In the genomic region with DNA sequence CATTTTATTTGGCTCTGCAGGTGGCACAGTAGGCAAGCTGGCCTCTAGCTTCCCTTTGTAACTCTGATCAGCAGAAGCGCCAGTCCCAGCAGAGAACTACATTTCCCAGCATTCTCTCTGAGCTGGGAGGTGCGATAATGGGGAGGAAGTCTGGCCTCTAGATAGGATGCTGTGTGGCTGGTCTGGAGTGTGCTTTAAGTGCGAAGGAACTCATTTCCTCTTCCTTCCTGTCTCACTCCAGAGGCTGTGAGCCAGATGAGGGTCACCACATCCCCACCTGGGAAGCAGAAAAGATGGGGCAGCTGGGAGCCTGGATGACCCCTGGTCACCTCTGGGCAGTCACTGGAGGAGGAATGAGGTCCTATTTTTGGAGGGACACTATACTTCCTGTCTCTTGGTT, we compare ENCODE assay signal across 11 mouse cellular contexts. TPM values are rescaled to one million over a fixed set of nuclear protein-coding genes. Genes with fewer than 3 reads are reported as not detected.
DNase-seq lines count a peak whose midpoint lies in the region; ATAC-seq lines count a peak whose summit lies in the region.
"Had no signal": no experiment of that assay in that cellular context is flagged by ENCODE, and none has a peak within 500 bp of the region (broad histone marks: within the 10 kb centered on the region; RNA-seq: fewer than 3 reads in every experiment).

No protein-coding gene starts in this region.

- peaks cover 3% of the 10 kb centered on the region; the same call in 1 of the 2 replicates for H3K27me3 ChIP-seq in forebrain, embryonic 13.5 days
- peaks cover 20% of the 10 kb centered on the region for H3K27me3 ChIP-seq in forebrain, embryonic 12.5 days
- H3K27me3 ChIP-seq in midbrain, embryonic 11.5 days (ENCODE audit: control insufficient read depth, insufficient read depth, low read length), result no peaks in the 10 kb centered on the region
- no peaks in the 10 kb centered on the region; the same call in 1 of the 2 replicates for H3K27me3 ChIP-seq in midbrain, embryonic 10.5 days (ENCODE audit: low read depth, poor library complexity, severe bottlenecking)
- no peaks in the 10 kb centered on the region for H3K27me3 ChIP-seq in neural tube, embryonic 14.5 days (ENCODE audit: control insufficient read depth, insufficient read depth, low read length)

- WGBS in forebrain, embryonic 13.5 days, result 33% methylated on average over 3 of the region's 3 CpGs
- WGBS in forebrain, embryonic 12.5 days, result 26% methylated on average over 3 of the region's 3 CpGs
- WGBS in midbrain, embryonic 11.5 days, result 30% methylated on average over 3 of the region's 3 CpGs
- 27% methylated on average over 3 of the region's 3 CpGs for WGBS in midbrain, embryonic 10.5 days
- WGBS in neural tube, embryonic 14.5 days, result 24% methylated on average over 3 of the region's 3 CpGs

- H3K4me3 ChIP-seq in forebrain, embryonic 13.5 days, result no peak overlapping the region
- H3K4me3 ChIP-seq in forebrain, embryonic 12.5 days (replicated peaks), result no peak overlapping the region
- no peak overlapping the region for H3K4me3 ChIP-seq in midbrain, embryonic 11.5 days (ENCODE audit: low read depth, low read length)
- H3K4me3 ChIP-seq in midbrain, embryonic 10.5 days, result no peak overlapping the region
- H3K4me3 ChIP-seq in neural tube, embryonic 14.5 days (ENCODE audit: low read depth, low read length), result no peak overlapping the region

- no peak overlapping the region for H3K4me2 ChIP-seq in forebrain, embryonic 13.5 days
- H3K4me2 ChIP-seq in forebrain, embryonic 12.5 days, result no peak overlapping the region
- no peak overlapping the region for H3K4me2 ChIP-seq in midbrain, embryonic 11.5 days
- H3K4me2 ChIP-seq in neural tube, embryonic 14.5 days (ENCODE audit: low read depth, low read length), result no peak overlapping the region

- intact Hi-C loops in left cerebral cortex, postnatal 36 days (cut with DNase I), result no loop called here

- 0 out of 2 replicates have a peak, but pooled peaks have one; percentile 61 for ATAC-seq in forebrain, embryonic 13.5 days
- ATAC-seq in forebrain, embryonic 12.5 days (ENCODE audit: low FRiP score), result no peak
- ATAC-seq in midbrain, embryonic 11.5 days (ENCODE audit: low FRiP score), result peak; percentile 14; the same call in 1 of the 2 replicates
- ATAC-seq in neural tube, embryonic 14.5 days (ENCODE audit: low read depth), result 0 out of 2 replicates have a peak, but pooled peaks have one; percentile 55

- no peak overlapping the region for H3K9ac ChIP-seq in forebrain, embryonic 13.5 days
- H3K9ac ChIP-seq in forebrain, embryonic 12.5 days, result no peak overlapping the region
- H3K9ac ChIP-seq in midbrain, embryonic 11.5 days (ENCODE audit: low read length), result no peak overlapping the region
- H3K9ac ChIP-seq in neural tube, embryonic 14.5 days (replicated peaks; ENCODE audit: low read depth, low read length), result no peak overlapping the region

- no peak for DNase-seq in midbrain, embryonic 11.5 days (ENCODE audit: low spot score, missing footprints)
- DNase-seq in midbrain, embryonic 10.5 days (ENCODE audit: low spot score), result no peak
- DNase-seq in induced T-regulatory cell, adult 2 months (ENCODE audit: low read depth), result peak; percentile 48
- DNase-seq in left cerebral cortex, postnatal 36 days (ENCODE audit: low spot score in 2 of 2), result no peak
- DNase-seq in cerebellum, adult 11 months, result no peak
- DNase-seq: thymus, postnatal 14 days had no signal

- no peak overlapping the region for H3K27ac ChIP-seq in forebrain, embryonic 13.5 days
- H3K27ac ChIP-seq in forebrain, embryonic 12.5 days, result no peak overlapping the region
- H3K27ac ChIP-seq in midbrain, embryonic 11.5 days (ENCODE audit: low read depth, low read length), result no peak overlapping the region
- no peak overlapping the region for H3K27ac ChIP-seq in midbrain, embryonic 10.5 days (replicated peaks)
- no peak overlapping the region for H3K27ac ChIP-seq in neural tube, embryonic 14.5 days (ENCODE audit: low read depth, low read length)

- H3K36me3 ChIP-seq in forebrain, embryonic 13.5 days (ENCODE audit: poor library complexity, severe bottlenecking), result no peaks in the 10 kb centered on the region
- H3K36me3 ChIP-seq in forebrain, embryonic 12.5 days (replicated peaks), result no peaks in the 10 kb centered on the region
- H3K36me3 ChIP-seq in midbrain, embryonic 11.5 days (ENCODE audit: control insufficient read depth, insufficient read depth, low read length), result no peaks in the 10 kb centered on the region
- H3K36me3 ChIP-seq in midbrain, embryonic 10.5 days, result no peaks in the 10 kb centered on the region
- no peaks in the 10 kb centered on the region for H3K36me3 ChIP-seq in neural tube, embryonic 14.5 days (ENCODE audit: control insufficient read depth, insufficient read depth, low read length)

- peaks cover 27% of the 10 kb centered on the region for H3K4me1 ChIP-seq in forebrain, embryonic 13.5 days
- H3K4me1 ChIP-seq in forebrain, embryonic 12.5 days, result peaks cover 18% of the 10 kb centered on the region
- H3K4me1 ChIP-seq in midbrain, embryonic 11.5 days (ENCODE audit: control insufficient read depth, insufficient read depth, low read length), result no peaks in the 10 kb centered on the region
- H3K4me1 ChIP-seq in midbrain, embryonic 10.5 days, result peaks cover 29% of the 10 kb centered on the region
- peaks cover 6% of the 10 kb centered on the region; the same call in 1 of the 2 replicates for H3K4me1 ChIP-seq in neural tube, embryonic 14.5 days (ENCODE audit: control insufficient read depth, insufficient read depth, low read length)

- H3K9me3 ChIP-seq in forebrain, embryonic 13.5 days (replicated peaks), result no peaks in the 10 kb centered on the region
- H3K9me3 ChIP-seq in forebrain, embryonic 12.5 days, result no peaks in the 10 kb centered on the region
- no peaks in the 10 kb centered on the region for H3K9me3 ChIP-seq in midbrain, embryonic 11.5 days (ENCODE audit: control insufficient read depth, low read length)
- no peaks in the 10 kb centered on the region for H3K9me3 ChIP-seq in midbrain, embryonic 10.5 days (replicated peaks)
- H3K9me3 ChIP-seq in neural tube, embryonic 14.5 days (ENCODE audit: control insufficient read depth, low read length), result no peaks in the 10 kb centered on the region

RNA-seq across cellular contexts. Expression of a gene that starts 48.6 kb away (rescaled TPM):
- 0.12 TPM in 1 of 2 replicates, not detected in the other for polyA plus RNA-seq in forebrain, embryonic 13.5 days (2015; fragmentation: Nextera tagmentation; extraction: Ambion mirVana)
- 0.18 and 0.36 TPM in 2 replicates for polyA plus RNA-seq in forebrain, embryonic 12.5 days (2016; fragmentation: Nextera tagmentation; extraction: Ambion mirVana)
- 0.46 and 0.79 TPM in 2 replicates for polyA plus RNA-seq in midbrain, embryonic 11.5 days (2014; fragmentation: Nextera tagmentation; extraction: Ambion mirVana)
- 1.1 TPM in 2 replicates for polyA plus RNA-seq in midbrain, embryonic 10.5 days (2016; fragmentation: Nextera tagmentation; extraction: Ambion mirVana)
- 0.09 TPM in 1 of 2 replicates, not detected in the other for polyA plus RNA-seq in neural tube, embryonic 14.5 days (2014; fragmentation: Nextera tagmentation; extraction: Ambion mirVana)
- under 1 TPM in 1 of 2 experiments, not detected in 1; 0.29 TPM for total RNA-seq in left cerebral cortex, postnatal 36 days (2021)
- total RNA-seq: layer of hippocampus, postnatal 25 days; neutrophil, adult 5-6 weeks had no signal
